Mouse (Mus musculus) left cerebral cortex, adult 2 months (tissue): ENCODE data around the gene Gk5. TPM values are rescaled to one million over a fixed set of nuclear protein-coding genes. Genes with fewer than 3 reads are reported as not detected.
A peak's percentile ranks its signal among the peaks of the same experiment; 100 is the strongest.

Experiments used
- DNase-seq, 2 experiments: peaks; one replicate each; pipeline ENCODE4 v3.0.0; 2021 to 2022; ENCODE audit warnings: low spot score in 2 of 2, mixed read lengths in 1 of 2; ENCODE audit errors: extremely low spot score in 1 of 2
- H3K27ac ChIP-seq: fragments of 200-600 bp; 2 replicates; pipeline ENCODE4 v1.8.1; 2022
- H3K4me3 ChIP-seq: fragments of 200-600 bp; 2 replicates; pipeline ENCODE4 v1.8.1; 2022
- CTCF ChIP-seq: fragments of 200-600 bp; IDR thresholded peaks from 2 replicates; pipeline ENCODE4 v1.8.1; 2022; ENCODE audit warnings: antibody characterized with exemption, mild to moderate bottlenecking, moderate library complexity
- intact Hi-C: fragments of 180-260 bp; cut with DNase I; formaldehyde crosslinking; loops from one replicate; pipeline ENCODE4 v1.15.1; 2025
- total RNA-seq, 2 experiments: library from RNA; stranded (reverse); gene quantifications; 2 replicates each; pipeline ENCODE4 v1.2.3; 2021

The Gk5 gene
- total RNA-seq, 2 experiments from 2014 or later: 5.3 to 5.5 TPM

DNA sequence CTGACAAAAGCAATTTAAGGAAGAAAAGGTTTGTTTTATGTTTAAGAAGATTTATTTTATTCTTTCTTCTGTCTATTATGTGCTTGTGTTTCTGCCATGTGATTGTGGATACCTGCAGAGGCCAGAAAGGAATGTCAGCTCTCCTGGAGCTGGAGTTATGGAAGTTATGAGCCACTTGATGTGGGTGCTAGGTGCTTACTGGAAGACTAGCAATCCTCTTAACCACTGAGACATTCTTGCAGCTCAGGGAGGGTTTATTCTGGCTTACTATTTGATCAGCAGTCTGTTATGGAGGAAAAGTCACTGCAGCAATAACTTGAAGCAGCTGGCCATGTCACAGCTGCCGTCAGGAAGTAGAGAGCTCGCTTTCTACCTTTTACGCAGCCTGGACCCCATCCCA is 84.5 kb downstream of the Gk5 start:
- intact Hi-C loops: no loop called here
- Histone ChIP-seq H3K27ac (no peak overlapping the region), H3K4me3 (no peak overlapping the region)
- TF ChIP-seq CTCF: no peak
- no peak for DNase-seq

DNA sequence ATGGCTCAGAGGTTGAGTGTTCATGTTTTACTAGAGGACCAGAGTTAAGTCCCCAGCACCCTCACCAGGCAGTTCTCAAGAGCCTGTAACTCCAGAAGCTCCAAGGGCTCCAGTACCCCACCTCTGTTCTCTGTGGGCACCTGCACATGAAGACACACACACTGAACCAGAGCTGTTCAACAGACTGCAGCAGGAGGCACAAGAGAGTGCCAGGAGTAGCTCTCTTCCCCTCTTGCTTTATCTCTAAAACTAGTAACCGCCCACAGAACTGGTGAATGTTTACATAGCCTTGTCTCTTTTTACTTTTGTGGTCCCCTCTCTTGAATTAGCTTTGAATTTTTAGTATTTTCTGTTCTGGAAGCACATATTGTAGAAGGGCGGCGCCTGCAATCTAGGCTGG is 88.3 kb downstream of the Gk5 start:
- no peak for TF ChIP-seq CTCF
- Histone ChIP-seq H3K4me3 (no peak overlapping the region), H3K27ac (no peak overlapping the region)
- intact Hi-C loops: no loop called here
- DNase-seq: no peak

DNA sequence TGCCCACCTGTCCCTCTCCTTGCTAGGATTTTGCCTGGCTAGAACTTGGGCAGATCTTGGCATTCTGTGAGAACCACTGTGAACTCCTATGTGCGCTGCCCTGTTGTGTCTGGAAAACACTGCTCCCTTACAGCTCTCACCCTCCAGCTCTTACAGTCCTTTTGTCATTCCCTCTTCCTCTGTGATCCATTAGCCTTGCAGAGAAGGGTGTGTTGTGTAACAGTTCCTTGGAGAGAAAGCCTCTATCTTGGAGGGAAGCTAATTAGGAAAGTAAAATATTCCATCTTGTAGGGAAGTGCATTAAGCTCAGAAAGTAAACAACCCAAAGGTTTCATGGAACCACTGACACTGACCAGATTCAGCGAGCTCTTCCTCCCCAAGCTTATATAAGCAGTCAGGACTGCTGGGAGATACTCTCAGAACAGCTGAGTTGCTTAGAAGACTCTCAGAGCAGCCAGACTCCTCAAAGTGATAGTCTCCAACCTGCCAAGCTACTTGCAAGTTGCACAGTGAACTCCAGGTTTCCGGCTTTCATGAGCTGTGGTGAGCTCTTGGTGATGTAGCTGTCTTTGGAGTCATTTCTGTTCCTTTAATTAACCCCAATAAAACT is 94.0 kb downstream of the Gk5 start:
- no peak overlapping the region for H3K27ac ChIP-seq
- no peak for DNase-seq
- no peak for TF ChIP-seq CTCF
- no peak overlapping the region for H3K4me3 ChIP-seq
- intact Hi-C loops: no loop called here

DNA sequence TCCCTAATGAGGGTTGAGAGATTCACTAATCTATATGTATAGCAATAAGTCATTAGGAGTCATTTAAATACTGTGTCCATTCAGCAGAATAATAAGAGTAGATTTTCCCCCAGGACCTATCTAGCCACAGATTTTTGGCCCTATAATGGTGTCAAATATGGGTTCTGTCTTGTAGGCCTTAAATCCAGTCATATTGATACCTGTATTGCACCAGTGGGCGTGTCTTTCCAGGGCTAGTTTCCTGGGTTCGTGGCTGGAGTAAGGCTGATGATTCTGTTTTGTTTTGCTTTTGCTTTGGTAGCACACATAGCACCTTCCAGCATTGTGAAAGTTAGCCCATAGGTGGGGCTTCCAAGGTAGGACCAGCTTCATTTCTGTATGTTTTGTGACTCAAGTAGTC is 95.0 kb downstream of the Gk5 start:
- no peak overlapping the region for H3K4me3 ChIP-seq
- TF ChIP-seq CTCF: no peak
- intact Hi-C loops: no loop called here
- DNase-seq: no peak
- no peak overlapping the region for H3K27ac ChIP-seq

DNA sequence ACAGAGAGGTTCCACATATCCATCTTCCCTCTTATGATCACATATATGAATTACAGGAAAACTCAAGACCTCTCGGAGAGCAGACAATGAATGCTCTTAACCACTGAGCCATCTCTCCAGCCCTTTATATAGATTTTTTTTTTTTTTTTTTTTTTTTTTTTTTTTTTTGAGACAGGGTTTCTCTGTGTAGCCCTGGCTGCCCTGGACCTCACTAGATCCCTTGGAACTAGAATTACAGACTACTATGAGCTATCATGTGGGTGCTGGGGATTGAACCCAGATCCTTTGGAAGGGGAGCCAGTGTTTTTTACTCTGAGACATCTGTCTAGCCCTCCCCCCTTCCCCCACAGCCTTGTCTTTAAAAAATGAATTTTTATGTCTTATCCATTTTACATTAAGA is 98.1 kb downstream of the Gk5 start:
- H3K27ac ChIP-seq: no peak overlapping the region
- no peak for TF ChIP-seq CTCF
- intact Hi-C loops: no loop called here
- DNase-seq: no peak
- no peak overlapping the region for H3K4me3 ChIP-seq

DNA sequence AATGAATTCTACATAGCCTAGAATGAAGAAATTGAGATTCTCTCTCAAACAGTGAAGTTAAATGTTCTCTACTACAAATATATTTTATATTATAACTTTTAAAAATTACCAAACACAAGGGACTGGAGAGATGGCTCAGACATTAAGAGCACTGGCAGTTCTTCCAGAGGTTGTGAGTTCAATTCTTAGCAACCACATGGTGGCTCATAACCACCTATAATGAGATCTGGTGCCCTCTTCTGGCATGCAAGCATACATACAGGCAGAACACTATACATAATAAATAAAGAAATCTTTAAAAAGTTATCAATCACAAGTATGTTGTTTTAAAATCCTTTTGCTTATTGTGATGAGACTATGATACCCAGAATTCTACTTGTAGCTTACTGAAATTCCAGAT is 98.6 kb downstream of the Gk5 start:
- no peak for DNase-seq
- TF ChIP-seq CTCF: peak; percentile 38
- Histone ChIP-seq H3K4me3 (no peak overlapping the region), H3K27ac (no peak overlapping the region)
- intact Hi-C loops: no loop called here

DNA sequence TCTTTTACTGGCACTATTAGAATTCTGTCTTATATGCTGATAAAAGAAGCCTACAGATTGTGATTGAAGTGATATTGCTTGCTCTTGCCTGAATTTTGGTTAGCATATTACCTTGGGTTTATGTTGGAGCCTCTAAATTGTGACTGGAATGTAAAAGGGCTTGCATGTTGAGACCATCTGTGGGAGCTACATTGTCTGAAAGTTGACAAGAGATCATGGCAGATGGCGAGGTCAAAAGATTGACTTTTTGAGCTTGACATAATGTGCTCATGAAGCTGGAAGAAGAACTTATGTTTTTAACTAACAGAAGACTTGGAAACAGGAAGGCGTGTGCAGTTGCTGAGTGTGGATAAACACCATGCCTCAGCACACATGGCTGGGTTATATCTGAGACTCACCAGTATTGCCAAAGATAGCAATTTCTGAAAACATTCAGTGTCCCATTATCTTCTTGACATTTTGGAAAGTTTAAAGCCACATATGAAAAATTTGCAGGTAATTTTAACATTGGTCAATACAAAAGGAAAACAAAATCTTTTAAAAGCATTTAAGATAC is 100.0 kb downstream of the Gk5 start:
- Histone ChIP-seq H3K4me3 (no peak overlapping the region), H3K27ac (no peak overlapping the region)
- intact Hi-C loops: no loop called here
- no peak for TF ChIP-seq CTCF
- DNase-seq: no peak

DNA sequence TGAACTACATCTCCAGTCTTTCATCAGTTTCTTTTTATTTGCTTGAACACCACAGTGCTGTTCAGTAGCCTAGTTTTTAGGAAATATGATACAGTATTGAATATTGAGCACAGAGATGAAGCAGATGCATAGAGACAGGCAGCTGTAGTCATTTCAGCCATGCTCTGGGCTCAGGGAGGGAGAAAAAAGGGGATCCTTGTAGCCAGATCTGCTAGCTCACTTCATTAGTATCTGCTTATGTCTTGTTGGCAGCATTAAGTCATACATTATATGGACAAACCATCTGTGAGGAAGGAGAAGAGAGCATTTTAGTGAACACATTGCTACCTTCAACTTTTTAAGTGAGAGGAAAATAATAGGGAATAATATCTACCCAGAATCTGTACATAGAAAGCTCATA is 101.3 kb downstream of the Gk5 start:
- no peak for DNase-seq
- TF ChIP-seq CTCF: no peak
- H3K4me3 ChIP-seq: no peak overlapping the region
- H3K27ac ChIP-seq: no peak overlapping the region
- intact Hi-C loops: no loop called here

DNA sequence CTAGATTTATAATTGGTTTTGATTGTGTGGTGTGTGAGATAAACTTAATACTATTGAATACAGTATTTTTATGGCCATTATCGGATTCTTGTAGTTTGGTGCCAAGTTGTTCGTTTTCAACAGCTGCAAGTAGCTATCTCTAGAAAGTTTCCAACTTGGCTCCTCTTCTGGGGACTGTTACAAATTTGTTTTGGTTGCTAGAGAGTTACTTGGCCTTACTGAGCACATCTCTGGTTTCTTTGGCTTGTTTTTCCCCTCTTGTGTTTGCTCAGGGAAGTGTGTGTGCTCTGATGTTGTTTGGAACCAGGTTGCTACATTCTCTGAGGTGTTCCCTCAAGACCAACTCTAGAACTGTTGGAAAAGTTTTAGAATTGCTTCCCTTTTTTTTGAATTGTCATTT is 104.1 kb downstream of the Gk5 start:
- no peak for DNase-seq
- Histone ChIP-seq H3K4me3 (no peak overlapping the region), H3K27ac (no peak overlapping the region)
- intact Hi-C loops: no loop called here
- no peak for TF ChIP-seq CTCF

DNA sequence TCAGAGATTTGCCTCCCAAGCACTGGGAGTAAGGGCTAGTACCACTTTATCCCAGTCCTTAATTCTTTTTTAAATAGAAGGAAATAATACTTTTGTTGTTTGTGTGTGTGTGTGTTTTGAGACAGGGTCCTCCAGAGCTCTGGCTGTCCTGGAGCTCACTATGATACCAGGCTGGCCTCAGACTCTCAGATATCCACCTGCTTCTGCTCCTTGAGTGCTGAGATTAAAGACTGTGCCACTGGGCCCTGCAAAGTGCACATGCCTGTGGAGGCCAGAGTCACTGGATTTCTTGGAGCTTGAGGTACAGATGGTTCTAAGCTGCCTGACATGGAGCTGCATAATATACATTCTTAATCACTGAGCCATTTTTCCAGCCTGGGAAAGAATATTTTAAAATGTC is 109.1 kb downstream of the Gk5 start:
- Histone ChIP-seq H3K4me3 (no peak overlapping the region), H3K27ac (no peak overlapping the region)
- TF ChIP-seq CTCF: no peak
- intact Hi-C loops: no loop called here
- DNase-seq: no peak

DNA sequence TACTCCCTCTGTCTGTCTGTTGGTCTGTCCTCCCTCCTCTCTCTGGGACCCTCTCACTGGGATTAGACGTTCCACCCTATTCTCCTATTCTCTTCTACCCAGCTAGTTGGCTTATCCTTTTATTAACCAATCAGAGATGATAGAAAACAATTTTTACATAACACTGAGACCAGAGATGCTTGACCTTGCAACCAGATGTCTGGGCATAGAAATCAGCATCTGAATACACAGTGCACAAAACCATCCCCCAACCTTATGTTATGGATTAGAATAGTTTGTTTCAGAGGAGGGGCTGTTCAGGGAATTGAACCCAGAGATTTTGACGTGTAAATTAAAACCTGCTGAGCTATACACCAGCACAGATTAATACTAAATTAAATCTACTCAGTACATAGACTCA is 111.1 kb downstream of the Gk5 start:
- H3K27ac ChIP-seq: no peak overlapping the region

More for the DNA sequence above, 111.1 kb downstream of the Gk5 start:
- TF ChIP-seq CTCF: no peak
- intact Hi-C loops: no loop called here
- no peak for DNase-seq
- H3K4me3 ChIP-seq: no peak overlapping the region

Other genes with a start within 250 kb of the Gk5 start
- 10 to 100 TPM; 26.2 to 27.4 TPM for gene Xrn1, start 164.6 kb upstream of the Gk5 start, total RNA-seq
- gene Tfdp2, start 76.9 kb downstream of the Gk5 start, total RNA-seq: 10 to 100 TPM; 32.0 to 33.1 TPM
- gene Atp1b3, start 245.1 kb downstream of the Gk5 start, total RNA-seq: 10 to 100 TPM; 81.7 to 89.0 TPM